ENCODE assay signal across 8 mouse cellular contexts in genomic region chr8:106929155-106929913, GRCm38 (mm10). TPM values are rescaled to one million over a fixed set of nuclear protein-coding genes. Genes with fewer than 3 reads are reported as not detected.
DNase-seq lines count a peak whose midpoint lies in the region; ATAC-seq and TF ChIP-seq lines count a peak whose summit lies in the region.
"Had no signal": no experiment of that assay in that cellular context is flagged by ENCODE, and none has a peak within 500 bp of the region (broad histone marks: within the 10 kb centered on the region; RNA-seq: fewer than 3 reads in every experiment).

No protein-coding gene starts in this region.

- no peak overlapping the region for H3K4me3 ChIP-seq in embryonic facial prominence, embryonic 13.5 days
- no peak overlapping the region for H3K4me3 ChIP-seq in intestine, embryonic 14.5 days (ENCODE audit: low read depth, low read length)
- no peak overlapping the region for H3K4me3 ChIP-seq in lung, postnatal 0 days (ENCODE audit: low read depth, low read length)
- H3K4me3 ChIP-seq: erythroblast, embryonic 14.5 days had no signal

- WGBS in embryonic facial prominence, embryonic 13.5 days, result 13% methylated on average over 6 of the region's 6 CpGs
- WGBS in intestine, embryonic 14.5 days, result 48% methylated on average over 6 of the region's 6 CpGs
- WGBS in lung, postnatal 0 days, result 25% methylated on average over 6 of the region's 6 CpGs

- no peak overlapping the region for H3K9ac ChIP-seq in embryonic facial prominence, embryonic 13.5 days
- H3K9ac ChIP-seq in intestine, embryonic 14.5 days (ENCODE audit: low read length), result no peak overlapping the region
- no peak overlapping the region for H3K9ac ChIP-seq in lung, postnatal 0 days (replicated peaks; ENCODE audit: low read depth)

- no peaks in the 10 kb centered on the region for H3K36me3 ChIP-seq in embryonic facial prominence, embryonic 13.5 days
- H3K36me3 ChIP-seq in intestine, embryonic 14.5 days (ENCODE audit: control insufficient read depth, insufficient read depth, low read length), result no peaks in the 10 kb centered on the region
- H3K36me3 ChIP-seq in lung, postnatal 0 days (ENCODE audit: insufficient read depth, low read length), result no peaks in the 10 kb centered on the region

- TF ChIP-seq CTCF in lung, postnatal 0 days (IDR thresholded peaks at IDR 0.05), result no peak

- H3K27me3 ChIP-seq in embryonic facial prominence, embryonic 13.5 days, result peaks cover 4% of the 10 kb centered on the region; the same call in 1 of the 2 replicates
- no peaks in the 10 kb centered on the region for H3K27me3 ChIP-seq in intestine, embryonic 14.5 days (replicated peaks; ENCODE audit: control insufficient read depth, insufficient read depth, low read length)
- no peaks in the 10 kb centered on the region for H3K27me3 ChIP-seq in lung, postnatal 0 days (replicated peaks; ENCODE audit: insufficient read depth, low read length)

- peak; percentile 85 to 96 for DNase-seq in adrenal gland, adult (ENCODE audit: inconsistent age in 2 of 2, low spot score in 1 of 2)
- no peak for DNase-seq in intestine, embryonic 14.5 days (ENCODE audit: low spot score)
- DNase-seq in lung, postnatal 0 days (ENCODE audit: low spot score), result peak; percentile 88
- no peak for DNase-seq in cerebellum, adult 11-12 months
- no peak for DNase-seq in layer of hippocampus, postnatal 14 days (ENCODE audit: low spot score in 2 of 2)
- no peak for DNase-seq in layer of hippocampus, adult 8-10 months (ENCODE audit: low spot score in 2 of 2)

- H3K27ac ChIP-seq in embryonic facial prominence, embryonic 13.5 days, result peak overlapping the region; percentile 52
- H3K27ac ChIP-seq in intestine, embryonic 14.5 days (ENCODE audit: low read depth), result peak overlapping the region; percentile 48
- H3K27ac ChIP-seq in lung, postnatal 0 days (ENCODE audit: low read length), result peak overlapping the region; percentile 59

- no peak for ATAC-seq in embryonic facial prominence, embryonic 13.5 days (ENCODE audit: insufficient number of reproducible peaks, insufficient read depth, low FRiP score, low TSS enrichment, low read depth)
- no peak for ATAC-seq in intestine, embryonic 14.5 days (replicated peaks; ENCODE audit: low FRiP score, low TSS enrichment, low read depth)
- peak; percentile 57 for ATAC-seq in lung, postnatal 0 days

- H3K9me3 ChIP-seq in embryonic facial prominence, embryonic 13.5 days, result no peaks in the 10 kb centered on the region
- H3K9me3 ChIP-seq in intestine, embryonic 14.5 days (ENCODE audit: control insufficient read depth, low read length), result no peaks in the 10 kb centered on the region
- no peaks in the 10 kb centered on the region for H3K9me3 ChIP-seq in lung, postnatal 0 days (ENCODE audit: low read length)

- peaks cover 32% of the 10 kb centered on the region for H3K4me1 ChIP-seq in embryonic facial prominence, embryonic 13.5 days
- peaks cover 9% of the 10 kb centered on the region; the same call in 1 of the 2 replicates for H3K4me1 ChIP-seq in intestine, embryonic 14.5 days (replicated peaks; ENCODE audit: control insufficient read depth, insufficient read depth, low read length)
- H3K4me1 ChIP-seq in lung, postnatal 0 days (ENCODE audit: insufficient read depth, low read depth, low read length), result peaks cover 4% of the 10 kb centered on the region; the same call in 1 of the 2 replicates

- H3K4me2 ChIP-seq in embryonic facial prominence, embryonic 13.5 days, result 0 out of 2 replicates have a peak overlapping the region, but pooled peaks have one; percentile 11
- H3K4me2 ChIP-seq in intestine, embryonic 14.5 days (ENCODE audit: low read length), result no peak overlapping the region
- no peak overlapping the region for H3K4me2 ChIP-seq in lung, postnatal 0 days (replicated peaks; ENCODE audit: low read depth, low read length)

- peak; percentile 34; the same call in 1 of the 2 replicates for TF ChIP-seq EP300 in lung, postnatal 0 days (IDR thresholded peaks at IDR 0.05)

RNA-seq across cellular contexts. Expression of gene Sntb2, which starts 6.2 kb away (rescaled TPM):
- polyA plus RNA-seq in embryonic facial prominence, embryonic 13.5 days (2015; fragmentation: Nextera tagmentation; extraction: Ambion mirVana), result 17.6 and 20.1 TPM in 2 replicates
- 15.1 TPM in 2 replicates for polyA plus RNA-seq in intestine, embryonic 14.5 days (2014; fragmentation: Nextera tagmentation; extraction: Ambion mirVana)
- polyA plus RNA-seq in lung, postnatal 0 days (2015; fragmentation: Nextera tagmentation; extraction: Ambion mirVana), result 13.4 and 16.3 TPM in 2 replicates
- total RNA-seq in layer of hippocampus, postnatal 14 days (2021), result 10 to 100 TPM; 11.9 to 13.0 TPM
- total RNA-seq in layer of hippocampus, adult 8-10 months (2022), result 10 to 100 TPM; 19.2 to 32.0 (median 24.1) TPM

RNA-seq across cellular contexts. Expression of gene Utp4, which starts 35.9 kb away (rescaled TPM):
- polyA plus RNA-seq in embryonic facial prominence, embryonic 13.5 days (2015; fragmentation: Nextera tagmentation; extraction: Ambion mirVana), result 74.4 and 76.9 TPM in 2 replicates
- polyA plus RNA-seq in intestine, embryonic 14.5 days (2014; fragmentation: Nextera tagmentation; extraction: Ambion mirVana), result 79.6 and 85.4 TPM in 2 replicates
- 25.4 and 26.7 TPM in 2 replicates for polyA plus RNA-seq in lung, postnatal 0 days (2015; fragmentation: Nextera tagmentation; extraction: Ambion mirVana)
- total RNA-seq in layer of hippocampus, postnatal 14 days (2021), result 10 to 100 TPM; 36.2 to 38.0 TPM
- total RNA-seq in layer of hippocampus, adult 8-10 months (2022), result 10 to 100 TPM; 41.0 to 44.7 (median 43.9) TPM

RNA-seq across cellular contexts. Expression of gene Has3, which starts 59.3 kb away (rescaled TPM):
- 0.66 and 0.76 TPM in 2 replicates for polyA plus RNA-seq in embryonic facial prominence, embryonic 13.5 days (2015; fragmentation: Nextera tagmentation; extraction: Ambion mirVana)
- 0.14 and 0.19 TPM in 2 replicates for polyA plus RNA-seq in intestine, embryonic 14.5 days (2014; fragmentation: Nextera tagmentation; extraction: Ambion mirVana)
- polyA plus RNA-seq in lung, postnatal 0 days (2015; fragmentation: Nextera tagmentation; extraction: Ambion mirVana), result 0.13 and 0.32 TPM in 2 replicates
- total RNA-seq in layer of hippocampus, postnatal 14 days (2021), result 1 to 10 TPM; 4.3 to 4.7 TPM
- total RNA-seq in layer of hippocampus, adult 8-10 months (2022), result 1 to 10 TPM; 1.6 to 2.6 (median 1.9) TPM
- polyA plus RNA-seq: erythroblast, embryonic 14.5 days had no signal

Comparison
In these comparisons a context has a peak if more than half of its experiments do, and no peak if none do; other contexts are left out.
1. DNase-seq: peak in adrenal gland, adult (2 of 2) and lung, postnatal 0 days (single experiment); none in intestine, embryonic 14.5 days (single experiment), cerebellum, adult 11-12 months (single experiment), layer of hippocampus, postnatal 14 days (0 of 2) and layer of hippocampus, adult 8-10 months (0 of 2).
2. Peak in every context shown above with its lines, with median percentiles within 50 percentile points of each other: H3K27ac ChIP-seq.